Mouse (Mus musculus) kidney, embryonic 15.5 days (tissue): ENCODE data around the gene Cysrt1. TPM values are rescaled to one million over a fixed set of nuclear protein-coding genes. Genes with fewer than 3 reads are reported as not detected.
A peak's percentile ranks its signal among the peaks of the same experiment; 100 is the strongest.
"Not testable (repeated sequence)": the region's sequence is repeated elsewhere in the genome, so short reads cannot be mapped to it uniquely, and the experiment has no call there.

ENCODE experiments used
- ATAC-seq: fragments of 200-750 bp; cut with Nextera tagmentation; replicated peaks from 2 replicates; pipeline ENCODE4 v1.8.0; 2017; ENCODE audit warnings: moderate TSS enrichment; ENCODE audit not compliant: low FRiP score
- H3K27ac ChIP-seq: fragments of 300-500 bp; sonication (generic); 2 replicates; pipeline ENCODE4 v1.5.1; 2015; ENCODE audit warnings: mild to moderate bottlenecking, inconsistent platforms
- H3K27me3 ChIP-seq: fragments of 300-500 bp; sonication (generic); 2 replicates; pipeline ENCODE4 v1.6.1; 2015; ENCODE audit warnings: inconsistent platforms
- H3K36me3 ChIP-seq: fragments of 300-500 bp; sonication (generic); 2 replicates; pipeline ENCODE4 v1.6.1; 2015; ENCODE audit warnings: inconsistent platforms
- H3K4me1 ChIP-seq: fragments of 300-500 bp; sonication (generic); 2 replicates; pipeline ENCODE4 v1.6.1; 2015; ENCODE audit warnings: inconsistent platforms
- H3K4me2 ChIP-seq: fragments of 300-500 bp; sonication (generic); 2 replicates; pipeline ENCODE4 v1.6.1; 2015; ENCODE audit warnings: moderate library complexity, mild to moderate bottlenecking, inconsistent platforms
- H3K4me3 ChIP-seq: fragments of 300-500 bp; sonication (generic); replicated peaks from 2 replicates; pipeline ENCODE4 v1.5.1; 2015; ENCODE audit warnings: mild to moderate bottlenecking, inconsistent platforms
- H3K9ac ChIP-seq: fragments of 300-500 bp; sonication (generic); 2 replicates; pipeline ENCODE4 v1.6.1; 2015; ENCODE audit warnings: mild to moderate bottlenecking, inconsistent platforms
- H3K9me3 ChIP-seq: fragments of 300-500 bp; sonication (generic); replicated peaks from 2 replicates; pipeline ENCODE4 v1.6.1; 2016; ENCODE audit warnings: inconsistent platforms
- WGBS: fragments of 180-500 bp; shearing (Covaris S2); methylation state at CpG from one replicate; pipeline ENCODE4 v1.1.7; 2015; ENCODE audit warnings: mixed read lengths; 5-methylcytosine and 5-hydroxymethylcytosine counted together
- polyA plus RNA-seq: library from polyadenylated mRNA; unstranded; fragments of >200 nt; fragmentation: Nextera tagmentation; extraction: Ambion mirVana; gene quantifications from 2 replicates; pipeline ENCODE4 v1.2.1, GENCODE M21; 2015

Gene Cysrt1
- polyA plus RNA-seq, 1 experiment from 2014 or later = 0.55 TPM

GRCm38 (mm10) chr2:25263623-25264285, 21.5 kb upstream of the Cysrt1 start:
- H3K4me3 ChIP-seq = peak overlapping the region; percentile 76
- WGBS = 19% methylated on average over 12 of the region's 12 CpGs
- no peak for ATAC-seq

GRCm38 (mm10) chr2:25262795-25263622, 20.8 kb upstream of the Cysrt1 start:
- Histone ChIP-seq H3K4me1 (peaks cover 52% of the 10 kb centered on the region), H3K9me3 (no peaks in the 10 kb centered on the region), H3K9ac (peak overlapping the region; percentile 66), H3K27ac (peak overlapping the region; percentile 76), H3K27me3 (peaks cover 11% of the 10 kb centered on the region), H3K36me3 (no peaks in the 10 kb centered on the region), H3K4me3 (peak overlapping the region; percentile 76), H3K4me2 (peak overlapping the region; percentile 97)
- WGBS = under 1% methylated on average over 82 of the region's 82 CpGs
- ATAC-seq = peak; percentile 9; the same call in 1 of the 2 replicates

More at GRCm38 (mm10) chr2:25263623-25264285, 21.5 kb upstream of the Cysrt1 start:
- H3K27ac ChIP-seq = no peak overlapping the region
- H3K9me3 ChIP-seq = no peaks in the 10 kb centered on the region
- H3K4me1 ChIP-seq = peaks cover 52% of the 10 kb centered on the region
- H3K36me3 ChIP-seq = peaks cover 4% of the 10 kb centered on the region
- H3K9ac ChIP-seq = peak overlapping the region; percentile 66
- H3K27me3 ChIP-seq = peaks cover 11% of the 10 kb centered on the region
- H3K4me2 ChIP-seq = peak overlapping the region; percentile 97

- Histone ChIP-seq H3K4me2 (peak within 1 kb of the TSS; percentile 97), H3K4me3 (peak within 1 kb of the TSS; percentile 76), H3K36me3 (no peaks in the 10 kb centered on the region), H3K9ac (peak within 1 kb of the TSS; percentile 66), H3K9me3 (no peaks in the 10 kb centered on the region), H3K27me3 (peaks cover 11% of the 10 kb centered on the region), H3K4me1 (peaks cover 50% of the 10 kb centered on the region), H3K27ac (peak within 1 kb of the TSS; percentile 76)
- under 1% methylated on average over 39 of the region's 39 CpGs for WGBS
- peak; percentile 98 for ATAC-seq
These were observed 20.1 kb upstream of the Cysrt1 start, which contains the start of gene Tprn for GRCm38 (mm10) chr2:25262291-25262767. Gene Tprn (plus strand): TSS chr2:25262618.

- peak overlapping the region; percentile 42 for H3K27ac ChIP-seq
- peaks cover 11% of the 10 kb centered on the region for H3K27me3 ChIP-seq
- no peaks in the 10 kb centered on the region for H3K9me3 ChIP-seq
- H3K9ac ChIP-seq = peak overlapping the region; percentile 35; the same call in 1 of the 2 replicates
- peaks cover 48% of the 10 kb centered on the region for H3K4me1 ChIP-seq
- peak; percentile 24 for ATAC-seq
- no peaks in the 10 kb centered on the region for H3K36me3 ChIP-seq
- H3K4me3 ChIP-seq = peak overlapping the region; percentile 76
- WGBS = 51% methylated on average over 12 of the region's 12 CpGs
- peak overlapping the region; percentile 97 for H3K4me2 ChIP-seq
These were observed 19.6 kb upstream of the Cysrt1 start for GRCm38 (mm10) chr2:25261870-25262269.

- H3K36me3 ChIP-seq = no peaks in the 10 kb centered on the region
- 60% methylated on average over 2 of the region's 2 CpGs for WGBS
- no peak overlapping the region for H3K4me2 ChIP-seq
- no peak overlapping the region for H3K27ac ChIP-seq
- H3K9me3 ChIP-seq = no peaks in the 10 kb centered on the region
- H3K4me3 ChIP-seq = no peak overlapping the region
- no peak for ATAC-seq
- peaks cover 36% of the 10 kb centered on the region for H3K4me1 ChIP-seq
- no peak overlapping the region for H3K9ac ChIP-seq
- H3K27me3 ChIP-seq = peaks cover 5% of the 10 kb centered on the region
These were observed 16.6 kb upstream of the Cysrt1 start for GRCm38 (mm10) chr2:25258887-25259286.

- H3K9me3 ChIP-seq, H3K27ac ChIP-seq, H3K9ac ChIP-seq, H3K4me2 ChIP-seq, H3K4me3 ChIP-seq, H3K27me3 ChIP-seq, ATAC-seq: not testable (repeated sequence)
- peaks cover 24% of the 10 kb centered on the region for H3K4me1 ChIP-seq
- 84% methylated on average over 5 of the region's 5 CpGs for WGBS
- H3K36me3 ChIP-seq = peaks cover 14% of the 10 kb centered on the region
These were observed 15.0 kb upstream of the Cysrt1 start for GRCm38 (mm10) chr2:25257250-25257649.

- peaks cover 21% of the 10 kb centered on the region for H3K36me3 ChIP-seq
- peaks cover 20% of the 10 kb centered on the region for H3K4me1 ChIP-seq
- WGBS = 56% methylated on average over 12 of the region's 12 CpGs
- ATAC-seq, H3K9me3 ChIP-seq, H3K27me3 ChIP-seq, H3K27ac ChIP-seq: not testable (repeated sequence)
- peak overlapping the region; percentile 89 for H3K4me2 ChIP-seq
- H3K9ac ChIP-seq = peak overlapping the region; percentile 84; the same call in 1 of the 2 replicates
- peak overlapping the region; percentile 75 for H3K4me3 ChIP-seq
These were observed 14.3 kb upstream of the Cysrt1 start for GRCm38 (mm10) chr2:25256443-25257109.

GRCm38 (mm10) chr2:25255284-25255779, 13.1 kb upstream of the Cysrt1 start, which contains the start of gene Tmem203:
Gene Tmem203 (plus strand): TSS chr2:25255439.
- H3K4me3 ChIP-seq = peak within 1 kb of the TSS; percentile 75
- WGBS = under 1% methylated on average over 39 of the region's 39 CpGs
- H3K4me1 ChIP-seq = peaks cover 20% of the 10 kb centered on the region

GRCm38 (mm10) chr2:25252331-25252730, 10.1 kb upstream of the Cysrt1 start:
- WGBS = 88% methylated on average over 1 of the region's 1 CpGs
- Histone ChIP-seq H3K4me3 (no peak overlapping the region), H3K36me3 (peaks cover 62% of the 10 kb centered on the region), H3K9ac (no peak overlapping the region), H3K27ac (no peak overlapping the region), H3K9me3 (no peaks in the 10 kb centered on the region), H3K27me3 (no peaks in the 10 kb centered on the region), H3K4me1 (peaks cover 20% of the 10 kb centered on the region), H3K4me2 (no peak overlapping the region)
- no peak for ATAC-seq

More at GRCm38 (mm10) chr2:25255284-25255779, 13.1 kb upstream of the Cysrt1 start, which contains the start of gene Tmem203:
- Histone ChIP-seq H3K27me3 (no peaks in the 10 kb centered on the region), H3K9me3 (no peaks in the 10 kb centered on the region), H3K9ac (peak within 1 kb of the TSS; percentile 84), H3K4me2 (peak within 1 kb of the TSS; percentile 89), H3K27ac (peak within 1 kb of the TSS; percentile 81), H3K36me3 (peaks cover 33% of the 10 kb centered on the region)
- peak; percentile 82 for ATAC-seq

GRCm38 (mm10) chr2:25246183-25247072, 4.2 kb upstream of the Cysrt1 start, which contains the start of gene AL732309.1:
Gene AL732309.1 (minus strand): TSS chr2:25246863.
- WGBS = 85% methylated on average over 10 of the region's 10 CpGs
- Histone ChIP-seq H3K9me3 (no peaks in the 10 kb centered on the region), H3K4me1 (peaks cover 19% of the 10 kb centered on the region), H3K4me3 (no peak within 1 kb of the TSS), H3K27me3 (peaks cover 23% of the 10 kb centered on the region), H3K4me2 (no peak within 1 kb of the TSS), H3K27ac (no peak within 1 kb of the TSS), H3K9ac (no peak within 1 kb of the TSS), H3K36me3 (peaks cover 54% of the 10 kb centered on the region)
- no peak for ATAC-seq
